Mouse (Mus musculus) brain, embryonic 14.5 days (tissue): ENCODE results near the gene Mmd2. TPM values are rescaled to one million over a fixed set of nuclear protein-coding genes. Genes with fewer than 3 reads are reported as not detected.

Source experiments
- DNase-seq: peaks from one replicate; pipeline ENCODE4 v3.0.0-alpha.2; 2011; ENCODE audit warnings: low read depth
- CTCF ChIP-seq: fragments of 200-500 bp; IDR thresholded peaks from 2 replicates; pipeline ENCODE4 v1.5.1; 2012; ENCODE audit warnings: inconsistent platforms, mild to moderate bottlenecking, moderate library complexity, borderline replicate concordance; ENCODE audit not compliant: insufficient read depth, insufficient read length; ENCODE audit errors: extremely low read depth
- POLR2A ChIP-seq: fragments of 200-500 bp; IDR thresholded peaks from 2 replicates; pipeline ENCODE4 v1.6.1; 2012; ENCODE audit warnings: mild to moderate bottlenecking, inconsistent platforms, borderline replicate concordance; ENCODE audit not compliant: poor library complexity, insufficient read depth, insufficient read length, severe bottlenecking; ENCODE audit errors: extremely low read depth
- polyA plus RNA-seq: library from polyadenylated mRNA; depleted of rRNA; stranded (reverse); fragments of >200 nt; gene quantifications from 2 replicates; pipeline ENCODE4 v1.2.3, GENCODE M21; 2012

Gene Mmd2
- polyA plus RNA-seq, 1 experiment = 25.5 TPM

DNA sequence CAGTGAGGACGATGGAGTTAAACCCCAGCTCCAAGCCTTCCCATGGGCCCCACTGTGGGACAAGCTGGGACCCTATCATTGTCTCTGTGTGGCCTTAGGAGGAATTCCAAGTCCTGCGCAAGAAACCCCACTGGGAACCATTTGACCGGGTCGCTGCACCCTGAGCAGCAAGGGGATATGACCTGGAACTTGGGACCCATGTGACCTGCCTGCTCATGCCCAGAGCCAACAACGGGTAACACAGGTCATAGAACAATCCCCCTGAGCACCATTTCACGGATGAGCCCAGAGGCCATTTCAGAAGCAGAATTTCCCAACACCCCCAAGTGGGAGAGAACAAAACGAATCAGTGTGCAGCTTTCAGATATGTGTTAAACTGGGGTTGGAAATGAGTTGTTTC is 4.2 kb downstream of the Mmd2 start:
- no peak for TF ChIP-seq POLR2A
- no peak for TF ChIP-seq CTCF
- no peak for DNase-seq

DNA sequence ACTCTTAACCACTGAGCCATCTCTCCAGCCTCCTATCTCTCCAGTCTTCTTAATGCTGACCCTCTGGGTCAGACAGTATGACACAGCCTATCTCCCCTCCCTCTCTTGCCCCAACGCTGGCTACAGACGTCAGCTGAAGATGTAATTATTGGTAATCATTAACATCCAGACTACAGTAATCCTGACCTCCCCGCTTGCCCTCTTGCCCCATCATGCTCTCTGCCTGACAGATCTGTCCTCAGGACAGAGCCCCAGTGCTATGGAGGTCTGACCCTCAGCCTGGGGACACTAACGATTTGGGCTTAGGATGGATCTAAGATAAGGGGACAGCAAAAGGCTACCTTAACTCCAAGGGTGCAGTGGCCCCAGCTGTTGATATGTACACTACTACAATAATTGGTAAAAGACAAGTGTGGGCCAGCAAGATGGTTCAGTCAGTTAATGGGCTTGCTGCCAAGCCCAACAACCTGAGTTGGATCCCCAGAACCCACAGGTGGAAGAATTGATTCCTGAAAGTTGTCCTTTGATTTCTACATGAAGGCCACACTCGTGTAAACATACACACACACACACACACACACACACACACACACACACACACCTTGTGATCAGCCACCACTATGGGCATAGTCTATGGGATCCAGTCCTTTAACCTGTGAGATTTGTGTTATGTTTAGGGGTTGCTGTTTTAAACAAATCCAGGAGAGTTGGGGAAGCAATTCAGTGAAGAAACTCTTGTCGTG is 10.8 kb downstream of the Mmd2 start:
- TF ChIP-seq POLR2A = no peak
- no peak for TF ChIP-seq CTCF

DNA sequence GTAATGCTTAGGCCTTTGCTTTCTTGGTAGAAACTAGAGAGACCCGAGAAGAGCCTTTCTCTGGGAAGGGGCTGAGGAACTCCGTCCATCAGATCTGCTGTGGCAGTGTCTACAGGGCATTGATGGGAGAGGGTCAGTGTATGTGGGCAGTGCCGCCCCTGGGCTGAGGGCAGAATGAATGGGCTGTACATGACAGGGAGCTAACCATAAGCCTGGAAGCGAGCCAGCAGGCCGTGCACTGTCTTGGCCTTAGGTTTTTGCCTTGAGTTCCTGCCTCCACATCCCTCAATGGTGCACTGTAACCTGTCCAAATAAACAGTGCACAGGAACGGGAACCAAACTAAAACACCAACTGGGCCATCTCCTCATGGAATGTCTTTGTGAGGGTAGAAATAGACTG is 11.9 kb downstream of the Mmd2 start:
- no peak for DNase-seq
- no peak for TF ChIP-seq CTCF
- no peak for TF ChIP-seq POLR2A

More for the DNA sequence above, 10.8 kb downstream of the Mmd2 start:
- no peak for DNase-seq

DNA sequence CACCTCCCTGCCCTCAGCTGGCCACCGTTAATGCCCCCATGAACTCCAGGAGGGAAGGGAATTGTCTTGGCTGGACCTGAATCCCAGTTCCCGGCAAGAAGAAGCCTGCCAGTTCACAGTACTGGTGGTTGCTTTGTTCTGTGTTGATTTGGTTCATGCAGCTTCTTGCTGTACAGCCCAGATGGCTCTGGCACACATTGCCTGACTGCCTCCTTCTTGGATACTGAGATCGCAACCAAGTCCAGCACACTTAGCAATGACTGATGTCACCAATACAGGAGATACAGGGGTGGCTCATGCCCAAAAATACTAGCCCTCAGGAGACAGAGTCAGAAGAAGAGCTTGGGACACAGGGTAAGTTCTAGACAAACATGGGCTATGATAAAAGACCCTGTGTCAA is 12.9 kb downstream of the Mmd2 start:
- TF ChIP-seq CTCF (no peak), POLR2A (no peak)
- peak; percentile 85 for DNase-seq

DNA sequence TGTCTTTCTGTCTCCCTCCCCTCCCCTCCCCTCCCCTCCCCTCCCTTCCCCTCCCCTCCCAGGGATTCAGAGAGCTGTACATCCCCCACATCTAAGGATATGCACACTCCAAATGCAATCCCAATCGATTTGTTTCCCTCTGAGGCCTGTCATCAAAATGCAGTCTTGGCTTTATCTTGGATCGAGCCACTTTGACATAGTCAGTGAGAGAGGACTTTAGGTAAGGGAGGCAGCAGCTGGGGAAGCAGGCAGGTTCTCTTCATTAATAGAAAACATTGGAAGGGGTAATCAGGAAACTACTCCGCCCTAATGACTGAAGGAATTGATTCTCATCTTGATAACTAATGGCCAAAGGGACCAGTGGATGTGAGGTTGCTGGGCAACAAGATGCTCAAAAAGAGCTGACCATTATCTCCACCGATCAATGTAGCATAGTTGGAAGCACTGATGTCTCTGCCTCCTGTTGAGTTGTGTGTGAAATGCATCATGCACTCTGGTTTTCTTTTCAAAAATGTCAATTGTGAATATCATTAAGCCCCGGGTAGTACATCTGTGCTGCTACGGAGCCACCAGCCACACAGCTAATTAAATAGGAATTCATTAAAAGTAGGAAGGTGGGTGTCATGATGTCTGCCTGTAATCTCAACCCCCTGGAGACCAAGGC is 17.5 kb downstream of the Mmd2 start:
- peak; percentile 84 for DNase-seq
- TF ChIP-seq POLR2A (no peak), CTCF (no peak)

DNA sequence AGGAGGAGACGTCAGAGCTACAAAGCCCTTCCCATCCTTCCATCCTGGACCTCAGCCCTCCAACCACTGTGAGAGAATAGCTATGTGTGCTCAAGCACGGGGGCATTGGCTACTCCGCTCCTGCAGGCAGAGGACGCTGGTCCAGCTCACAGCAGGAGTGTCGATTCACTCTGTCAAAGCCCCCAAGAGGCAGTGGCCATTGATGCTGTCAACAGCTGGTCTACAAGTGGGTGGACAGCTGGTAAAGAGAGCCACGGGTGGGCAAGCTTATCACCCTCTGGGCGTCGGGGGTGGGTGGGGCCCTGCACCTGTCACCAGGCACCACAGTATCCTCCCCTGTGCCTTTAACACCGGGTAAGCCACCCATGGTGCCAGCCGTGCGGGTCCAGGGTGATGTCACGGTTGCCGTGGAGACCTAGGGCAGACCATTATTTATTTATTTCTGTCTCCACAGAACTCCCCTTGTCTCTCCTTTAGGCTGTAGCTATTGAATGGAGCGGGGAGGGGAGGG is 24.9 kb downstream of the Mmd2 start:
- no peak for TF ChIP-seq CTCF
- TF ChIP-seq POLR2A = no peak
- peak; percentile 96 for DNase-seq

DNA sequence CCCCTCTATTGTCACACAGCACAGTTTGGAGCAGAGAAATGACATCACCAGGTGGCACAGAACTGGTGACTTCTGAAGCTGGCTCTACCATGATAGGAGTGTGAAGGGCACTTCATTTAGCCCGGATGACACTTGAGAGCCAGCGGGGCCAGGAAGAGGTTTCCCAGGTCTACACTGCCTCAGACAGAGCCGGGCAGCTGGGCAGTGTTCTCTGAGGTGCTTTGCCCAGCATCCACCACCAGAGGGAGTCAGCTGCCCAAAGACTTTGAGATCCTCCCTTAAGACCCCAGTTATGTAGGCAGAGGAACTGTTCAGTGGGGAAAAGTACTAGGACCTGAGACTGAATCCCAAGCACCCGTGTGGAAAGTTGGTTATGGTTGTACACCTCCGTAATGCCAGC is 27.1 kb downstream of the Mmd2 start:
- TF ChIP-seq CTCF (peak; percentile 95), POLR2A (no peak)
- peak; percentile 87 for DNase-seq

DNA sequence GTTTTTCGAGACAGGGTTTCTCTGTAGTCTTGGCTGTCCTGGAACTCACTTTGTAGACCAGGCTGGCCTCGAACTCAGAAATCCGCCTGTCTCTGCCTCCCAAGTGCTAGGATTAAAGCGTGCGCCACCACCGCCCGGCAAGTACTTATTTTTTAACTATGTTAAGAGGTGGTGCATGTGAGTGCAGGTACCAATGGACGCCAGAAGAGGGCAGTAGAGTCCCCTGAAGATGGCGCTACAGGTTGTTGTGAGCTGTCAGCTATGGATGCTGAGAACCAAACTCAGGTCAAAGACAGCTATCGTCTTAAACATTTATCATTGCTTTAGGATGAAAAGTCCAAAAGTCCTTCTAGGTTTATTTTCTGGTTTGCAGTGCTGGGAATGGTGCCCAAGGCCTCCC is 30.4 kb downstream of the Mmd2 start:
- DNase-seq = no peak
- TF ChIP-seq POLR2A (no peak), CTCF (peak; percentile 15; the same call in 1 of the 2 replicates)

DNA sequence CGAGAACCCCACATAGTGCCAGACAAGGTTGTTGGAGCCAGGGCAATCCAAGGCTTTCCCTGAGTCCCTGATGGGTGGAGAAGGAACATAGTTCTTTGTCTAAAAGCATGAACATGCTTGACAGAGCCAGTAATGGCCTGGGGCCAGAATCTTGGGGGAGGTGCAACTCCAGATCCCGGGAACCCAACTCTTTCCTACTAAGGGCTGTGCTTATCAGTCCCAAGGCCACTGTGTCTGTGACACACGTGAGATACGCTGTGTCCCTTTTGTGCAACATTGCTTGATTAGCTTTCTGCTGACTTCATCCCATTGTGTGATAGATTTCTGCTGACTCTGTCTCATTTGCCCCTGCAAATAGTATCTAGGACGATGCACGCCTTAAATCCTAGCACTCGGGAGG is 31.8 kb downstream of the Mmd2 start:
- no peak for TF ChIP-seq POLR2A
- no peak for TF ChIP-seq CTCF
- DNase-seq = peak; percentile 55

DNA sequence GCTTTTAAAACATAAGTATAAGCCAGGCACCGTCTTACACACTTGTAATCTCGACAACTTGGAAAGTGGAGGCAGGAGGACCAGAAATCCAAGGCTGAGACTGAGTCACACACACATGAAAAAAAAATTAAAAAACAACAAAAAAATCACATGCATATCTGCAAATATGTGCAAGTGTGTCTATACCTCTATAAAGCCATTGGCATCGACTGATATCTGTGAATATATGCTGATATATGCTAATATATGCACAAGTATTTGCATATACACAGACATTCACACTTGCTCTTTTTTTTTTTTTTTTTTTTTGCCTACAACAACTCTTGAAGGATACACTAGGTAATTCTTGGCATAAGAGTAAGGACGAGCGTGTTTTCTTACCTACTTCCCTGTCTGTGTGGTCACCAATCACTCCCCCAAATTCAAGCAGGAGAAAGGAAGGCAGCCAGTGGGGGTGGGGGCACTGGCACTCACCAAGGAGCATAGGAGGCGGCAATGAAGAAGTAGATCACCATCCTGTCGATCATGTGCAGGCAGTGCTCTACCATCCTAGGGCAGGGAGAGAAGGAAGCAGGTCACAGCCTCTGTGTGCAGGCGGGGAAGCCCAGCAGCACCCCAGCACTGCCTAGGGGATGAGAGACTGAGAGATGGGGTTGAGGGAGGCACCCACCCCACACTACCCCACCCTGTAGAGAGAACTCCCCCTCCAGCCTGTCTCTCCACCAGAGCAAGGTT is 34.1 kb downstream of the Mmd2 start:
- no peak for TF ChIP-seq POLR2A
- no peak for TF ChIP-seq CTCF
- DNase-seq = peak; percentile 35

DNA sequence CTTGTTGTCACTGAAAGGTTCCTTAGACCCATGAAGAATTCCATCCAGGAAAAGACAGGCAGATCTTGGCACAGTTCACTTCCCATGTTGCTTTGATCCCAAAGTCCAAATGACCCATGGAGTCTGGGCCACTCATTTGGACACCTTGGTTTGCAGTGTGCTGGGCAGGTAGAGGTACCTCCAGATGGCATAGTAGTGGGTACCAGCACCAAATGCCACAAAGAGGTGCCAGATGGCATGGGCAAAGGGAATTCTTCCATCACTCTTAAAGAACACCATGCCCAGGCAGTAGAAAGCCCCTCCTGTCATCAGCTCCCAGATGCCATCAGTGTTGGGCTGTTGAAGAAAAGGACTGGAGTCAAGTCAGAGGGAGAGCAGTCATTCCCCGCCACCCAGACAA is 44.0 kb downstream of the Mmd2 start:
- TF ChIP-seq CTCF (no peak), POLR2A (no peak)
- DNase-seq = no peak

DNA sequence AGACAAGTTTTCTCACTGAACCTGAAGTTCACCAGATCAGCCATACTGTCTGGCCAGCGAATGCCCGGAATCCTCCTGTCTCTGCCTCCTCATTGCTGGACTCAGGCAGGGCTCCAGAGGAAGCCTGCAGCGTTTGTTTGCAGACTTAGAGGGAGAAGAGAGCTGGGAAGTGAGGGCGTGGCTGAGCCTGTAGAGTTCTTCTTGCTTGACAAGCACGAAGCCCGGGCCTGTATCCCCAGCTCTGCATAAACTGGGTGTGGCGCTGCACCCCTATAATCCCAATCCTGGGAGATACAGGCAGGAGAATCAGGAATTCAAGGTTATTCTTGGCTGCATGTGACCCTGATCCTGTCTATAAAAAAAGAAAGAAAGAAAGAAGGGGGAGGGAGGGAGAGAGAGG is 48.3 kb downstream of the Mmd2 start:
- no peak for DNase-seq
- TF ChIP-seq POLR2A (no peak), CTCF (no peak)
